Mouse (Mus musculus): ENCODE measurements at regions not wholly inside any gene's neighbourhood (a gene's known extent, or its start where the extent isn't known, plus 50 kb on each side); places are given as distances from the start of the nearest gene placed in this dataset.

DNA sequence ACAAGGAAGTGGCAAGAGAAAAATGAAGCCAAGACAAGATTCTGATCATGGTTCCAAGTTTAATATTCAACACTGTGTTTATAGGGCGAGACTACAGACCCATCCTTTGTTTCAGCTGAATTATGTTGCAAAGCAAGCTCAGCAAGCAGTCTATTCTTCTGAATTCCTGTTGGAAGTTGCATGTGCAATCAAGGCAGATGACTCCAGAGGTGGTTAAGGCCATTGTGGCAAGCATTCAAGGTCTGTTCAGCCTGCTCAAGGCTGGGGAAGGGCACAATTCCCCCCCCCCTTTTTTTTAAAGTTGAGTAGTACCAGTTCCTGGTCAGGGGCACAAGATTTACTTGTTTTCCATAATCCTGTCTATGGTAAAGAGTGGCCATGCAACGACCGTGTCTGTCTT, 431.1 kb downstream of the 1810013L24Rik start:
- no peak for DNase-seq

DNA sequence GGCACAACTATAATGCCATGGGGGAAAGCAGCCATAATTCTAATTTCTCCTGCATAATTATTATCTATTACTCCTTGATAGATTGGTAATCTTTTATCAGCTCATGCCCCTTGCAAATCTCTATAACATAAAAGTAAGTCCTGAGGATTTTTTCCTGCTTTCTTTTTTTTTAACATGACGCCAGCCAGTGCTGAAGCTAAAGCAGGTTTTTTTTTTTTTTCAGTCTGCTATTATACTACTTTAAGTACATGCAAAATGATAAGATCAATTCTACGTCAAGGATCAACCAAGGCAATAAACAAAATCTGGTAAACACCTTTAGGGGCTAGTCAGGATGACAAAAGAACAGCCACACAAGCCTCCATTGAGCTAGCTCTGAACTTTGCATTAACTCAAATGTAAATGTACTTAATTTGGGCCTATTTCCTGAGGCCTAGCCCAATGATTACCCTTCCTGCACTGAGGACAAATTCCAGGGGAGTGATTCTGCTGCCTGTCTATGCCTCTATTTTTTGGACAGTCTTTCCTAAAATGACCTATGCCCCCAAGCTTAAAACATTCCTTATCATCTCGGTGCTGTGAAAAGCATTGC, 434.8 kb downstream of the 1810013L24Rik start:
- no peak for DNase-seq

DNA sequence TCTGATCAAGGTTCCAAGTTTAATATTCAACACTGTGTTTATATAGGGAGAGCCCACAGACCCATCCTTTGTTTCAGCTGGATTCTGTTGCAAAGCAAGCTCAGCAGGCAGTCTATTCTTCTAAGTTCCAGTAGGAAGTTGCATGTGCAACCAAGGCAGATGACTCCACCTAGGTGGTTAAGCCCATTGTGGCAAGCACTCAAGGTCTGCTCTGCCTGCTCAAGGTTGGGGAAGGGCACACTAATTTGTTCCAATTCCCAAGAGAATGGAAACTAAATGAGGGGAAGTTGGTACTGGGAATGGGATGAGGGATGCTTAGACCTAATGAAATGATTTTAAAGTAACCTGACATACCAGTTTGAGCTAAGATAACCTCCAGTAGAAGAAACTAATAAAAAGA, 437.3 kb downstream of the 1810013L24Rik start:
- no peak for DNase-seq

DNA sequence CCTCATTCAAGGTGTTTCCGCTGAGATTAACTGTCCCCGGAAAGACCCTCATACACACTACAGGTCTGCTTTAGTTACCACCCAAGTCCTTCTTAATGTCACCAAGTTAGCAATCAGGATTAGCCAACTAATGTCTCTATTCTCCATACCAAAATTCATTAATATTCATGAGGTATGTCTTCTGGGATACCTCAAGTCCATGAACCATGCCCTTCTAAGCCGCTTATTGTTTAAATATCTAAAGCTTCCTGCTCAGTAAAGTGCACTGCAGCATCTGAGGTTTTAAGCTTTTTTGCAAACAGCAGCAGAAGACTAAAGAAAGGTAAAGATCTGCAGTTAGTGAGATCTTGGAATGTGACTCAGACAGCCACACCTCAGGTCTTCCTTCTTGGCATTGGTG, 440.2 kb downstream of the 1810013L24Rik start:
- no peak for DNase-seq

DNA sequence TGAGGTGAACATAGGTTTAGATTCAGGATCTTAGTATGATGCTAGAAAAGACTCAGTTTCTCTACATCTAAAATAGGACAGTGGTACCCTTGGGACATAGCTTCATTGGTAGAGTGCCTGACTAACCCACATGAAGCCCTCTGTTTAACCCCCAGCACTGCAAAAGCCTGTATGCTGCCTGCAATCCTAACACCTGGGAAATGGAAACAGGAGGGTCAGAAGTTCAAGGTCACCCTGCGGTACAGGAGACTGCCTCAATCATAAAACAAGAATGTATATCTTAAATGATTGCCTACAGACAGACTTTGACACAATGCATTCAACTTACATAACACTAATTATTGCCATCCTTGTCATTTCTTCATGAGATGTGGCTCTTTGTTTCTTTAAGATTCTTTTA, 440.8 kb downstream of the 1810013L24Rik start:
- no peak for DNase-seq

DNA sequence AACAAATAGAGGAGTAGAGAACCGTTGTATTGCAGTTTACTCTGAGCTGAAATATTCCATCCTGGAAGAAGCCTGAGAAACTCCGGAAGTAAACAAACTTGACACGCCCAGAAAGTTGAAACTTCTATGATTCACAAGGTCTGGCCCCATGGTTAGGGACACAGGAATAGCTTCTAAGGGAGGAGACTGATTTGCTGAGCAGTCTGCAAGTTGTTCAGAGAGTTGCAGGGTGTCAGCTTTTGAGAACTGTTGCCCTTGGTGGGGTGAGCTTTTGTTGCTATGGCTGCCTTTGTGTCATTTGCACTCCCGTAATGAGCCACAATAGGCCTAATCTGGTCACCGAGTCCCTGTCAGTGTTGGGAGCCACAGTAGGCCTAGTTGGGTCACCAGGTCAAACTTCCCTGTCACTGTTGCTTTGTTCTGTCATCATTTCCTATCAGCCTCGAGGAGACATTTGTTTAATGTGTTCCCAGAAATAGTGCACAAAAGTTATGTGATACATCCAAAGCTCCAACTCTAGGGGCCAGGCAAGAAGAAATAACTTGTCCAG, 443.9 kb downstream of the 1810013L24Rik start:
- no peak for DNase-seq

DNA sequence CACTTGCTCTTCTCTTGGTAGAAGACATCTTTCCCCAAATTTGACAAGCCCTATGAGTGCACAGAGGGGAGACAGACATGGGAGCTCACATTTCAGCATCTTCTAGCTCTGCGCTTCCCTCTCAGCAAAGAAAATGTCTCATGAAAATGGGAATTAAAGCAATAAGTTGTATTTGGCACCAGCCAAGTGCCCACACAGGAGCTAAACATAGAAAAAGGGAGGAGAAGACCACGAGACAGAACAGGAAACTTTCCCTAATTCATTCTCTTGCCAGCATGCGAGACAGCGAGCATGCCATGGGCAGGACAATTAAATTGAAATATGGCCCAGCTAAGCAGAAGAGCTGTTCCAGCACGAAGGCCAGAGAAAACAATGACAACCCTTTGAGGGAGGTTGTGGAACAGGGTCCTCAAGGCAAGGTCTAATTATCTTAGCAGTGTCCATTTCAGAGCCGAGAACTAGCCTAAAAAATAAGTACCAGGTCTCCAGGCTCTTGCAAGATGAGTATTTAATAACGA, 444.7 kb downstream of the 1810013L24Rik start:
- no peak for DNase-seq

DNA sequence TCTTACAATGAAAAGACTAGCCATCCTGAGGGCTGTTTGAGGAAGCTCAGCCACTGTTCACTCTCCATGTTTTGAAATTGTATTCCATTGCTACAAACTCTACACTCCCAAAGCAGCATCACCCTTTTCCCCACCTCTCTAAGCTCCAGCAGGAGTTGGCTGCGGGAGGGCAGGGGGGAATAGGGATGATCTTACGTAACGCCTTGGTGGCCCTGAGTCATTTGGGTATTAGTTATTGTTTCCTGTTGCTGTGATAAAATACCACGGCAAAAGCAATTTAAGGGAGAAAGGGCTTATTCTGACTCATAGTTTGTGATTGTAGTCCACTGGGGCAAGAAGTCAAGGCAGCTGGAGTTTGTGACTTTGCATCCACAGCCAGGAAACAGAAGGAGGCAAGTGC, 445.5 kb downstream of the 1810013L24Rik start:
- no peak for DNase-seq

DNA sequence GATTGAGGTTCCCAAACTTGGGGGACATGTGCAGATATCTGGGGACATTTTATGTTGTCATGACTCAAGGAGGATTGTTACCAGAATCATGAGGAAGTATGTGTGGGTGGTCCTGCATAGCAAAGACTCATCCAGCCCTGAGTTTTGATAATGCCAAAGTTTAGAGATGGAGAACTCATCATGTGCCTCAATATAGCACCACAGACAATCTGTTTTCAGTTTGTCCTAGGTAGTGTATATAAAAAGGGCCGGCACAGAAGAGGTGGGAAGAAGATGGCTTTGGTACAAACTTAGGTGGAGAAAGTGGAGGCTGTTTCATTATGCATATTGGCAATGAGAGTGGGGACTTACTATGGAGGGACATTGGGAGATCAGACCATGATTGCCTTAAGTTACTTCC, 447.2 kb downstream of the 1810013L24Rik start:
- DNase-seq: no peak

DNA sequence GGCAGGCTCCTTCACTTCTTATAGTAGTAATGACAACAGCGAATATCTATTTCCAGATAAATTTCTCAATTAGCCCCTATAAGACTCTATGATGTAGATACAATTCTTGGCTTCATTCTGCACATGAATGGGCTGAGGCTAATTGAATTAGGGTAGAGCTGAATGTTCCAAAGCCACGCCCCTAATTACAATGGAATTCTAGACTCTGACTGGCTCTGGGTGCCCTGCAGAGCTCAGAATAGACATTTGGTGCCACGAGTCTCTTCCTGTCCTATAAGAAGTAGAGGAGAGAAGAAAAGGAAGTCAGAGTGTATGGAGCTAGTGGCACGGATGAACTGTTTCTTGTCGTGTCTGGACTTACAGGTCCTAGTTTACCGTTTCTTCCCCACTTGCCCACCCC, 449.8 kb downstream of the 1810013L24Rik start:
- DNase-seq: no peak

DNA sequence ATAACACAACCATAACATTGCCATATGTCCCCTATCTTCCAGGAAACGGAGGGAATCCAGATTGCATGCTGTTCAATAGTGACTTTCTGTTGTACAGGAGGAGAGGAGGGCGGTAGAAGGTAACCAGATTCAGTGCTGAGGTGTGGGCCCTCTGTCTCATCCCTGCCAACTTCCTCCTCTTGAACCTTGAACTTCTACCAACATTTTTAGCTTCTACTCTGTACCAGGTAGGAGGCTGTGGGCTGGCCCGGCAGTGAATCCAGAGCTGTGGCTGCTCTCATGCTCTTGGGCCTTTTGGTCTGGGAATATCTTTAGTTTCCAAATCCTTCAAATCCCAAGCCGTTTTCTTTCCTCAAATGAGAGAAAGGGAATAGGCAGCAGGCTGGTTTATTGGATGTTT, 450.5 kb downstream of the 1810013L24Rik start:
- no peak for DNase-seq

DNA sequence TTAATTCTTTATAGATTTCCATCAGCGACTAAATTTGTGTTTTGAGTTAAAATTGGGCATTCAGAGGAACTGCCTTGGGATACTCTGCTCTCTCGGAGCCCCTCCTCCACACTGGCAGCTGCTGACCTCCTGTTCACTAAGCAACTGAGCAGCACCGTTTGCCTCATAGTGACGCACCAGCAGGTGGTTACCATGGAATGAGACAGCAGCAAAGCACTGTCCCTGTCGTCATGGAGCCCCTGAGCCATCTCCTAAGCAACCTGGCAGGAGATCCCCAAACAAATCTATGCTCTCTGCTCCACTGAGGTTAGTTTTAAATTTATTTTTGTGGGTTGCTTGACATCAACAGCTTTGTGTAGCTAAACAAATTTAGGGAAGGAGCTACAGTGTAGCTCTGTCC, 451.0 kb downstream of the 1810013L24Rik start:
- DNase-seq: no peak

DNA sequence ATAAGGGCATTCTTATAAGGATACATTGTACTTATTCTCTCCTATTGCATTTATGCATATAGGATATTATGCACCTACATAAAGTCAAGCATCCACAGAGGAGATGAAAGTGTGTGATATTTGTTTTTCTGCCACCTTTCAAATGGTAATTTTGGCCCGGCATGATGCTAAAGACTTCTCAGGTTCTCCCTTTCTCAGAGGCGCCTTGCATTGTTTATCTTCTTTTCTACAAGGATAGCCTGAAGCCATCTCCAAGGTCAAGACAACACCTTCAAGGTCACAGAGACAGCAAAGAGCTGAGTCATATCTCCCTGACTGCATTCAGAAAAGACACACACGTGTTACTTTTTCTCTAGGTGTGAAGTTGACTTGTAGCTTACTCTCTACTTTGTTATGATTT, 454.5 kb downstream of the 1810013L24Rik start:
- DNase-seq: no peak

DNA sequence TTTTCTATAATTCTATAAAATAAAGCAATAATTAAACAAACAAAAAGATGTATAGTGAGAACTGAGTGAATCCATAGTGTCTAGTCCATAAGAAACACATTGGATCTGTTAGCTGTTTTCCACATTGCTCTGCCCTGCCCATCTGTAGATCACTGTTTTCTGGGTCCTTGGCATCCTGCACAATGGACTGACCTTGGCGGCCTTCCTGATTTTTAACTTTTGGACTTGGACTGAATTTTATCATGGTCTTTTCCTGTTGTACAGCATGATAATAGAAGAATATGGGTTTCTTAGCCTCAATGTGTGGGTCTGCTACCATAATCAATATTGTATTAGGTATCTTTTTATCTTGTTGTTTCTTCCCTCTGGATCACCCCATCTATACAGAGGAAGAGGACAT, 456.0 kb downstream of the 1810013L24Rik start:
- DNase-seq: no peak

DNA sequence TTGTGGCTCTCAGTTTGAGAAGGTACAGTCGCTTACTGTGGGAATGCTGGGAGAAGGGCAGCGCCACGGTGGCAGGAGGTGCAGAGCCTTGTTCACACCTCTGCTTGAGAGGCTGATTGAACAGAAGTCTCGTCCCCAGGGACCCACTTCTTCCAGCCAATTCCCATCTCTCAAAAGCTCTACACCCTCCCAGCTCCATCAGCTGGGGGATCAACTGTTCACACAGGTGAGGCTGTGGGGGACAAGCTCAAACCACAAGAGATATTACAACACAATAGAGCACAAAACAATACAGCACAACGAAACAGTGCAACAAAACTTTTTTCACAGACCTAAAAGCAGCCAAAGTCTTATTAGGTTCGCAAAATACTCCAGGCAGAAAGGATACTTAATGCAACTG, 457.7 kb downstream of the 1810013L24Rik start:
- DNase-seq: no peak

DNA sequence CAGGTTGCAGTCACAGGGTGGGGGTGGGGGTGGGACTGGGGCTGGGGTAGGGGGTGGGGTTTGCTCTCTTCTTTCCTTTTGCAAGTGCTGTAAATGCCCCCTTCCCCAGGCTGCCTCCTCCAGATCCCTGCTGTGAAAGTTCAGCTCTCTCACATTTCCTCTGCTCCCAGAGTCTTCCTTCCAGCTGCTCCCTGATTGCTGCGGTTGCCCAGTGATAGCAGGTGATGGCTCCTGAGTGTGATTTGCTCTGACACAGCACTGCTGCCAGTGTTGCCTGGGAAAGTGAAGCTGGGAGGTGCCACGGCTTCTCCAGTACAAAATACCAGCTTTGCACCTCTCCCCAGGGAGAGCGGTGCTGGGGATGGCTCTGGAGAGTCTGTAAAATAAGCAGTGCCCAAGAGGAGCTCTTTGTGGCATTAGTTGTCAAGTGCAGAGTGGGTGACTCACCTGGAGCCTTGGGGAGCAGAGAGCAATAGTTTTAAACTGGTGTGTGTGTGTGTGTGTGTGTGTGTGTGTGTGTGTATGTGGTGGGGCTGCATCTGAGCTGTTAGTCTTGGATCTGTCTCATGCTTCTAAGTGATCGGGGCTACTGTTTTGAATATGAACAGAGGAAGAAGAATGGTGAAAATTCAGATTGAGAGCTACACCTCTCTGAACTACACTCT, 461.6 kb downstream of the 1810013L24Rik start:
- no peak for DNase-seq

DNA sequence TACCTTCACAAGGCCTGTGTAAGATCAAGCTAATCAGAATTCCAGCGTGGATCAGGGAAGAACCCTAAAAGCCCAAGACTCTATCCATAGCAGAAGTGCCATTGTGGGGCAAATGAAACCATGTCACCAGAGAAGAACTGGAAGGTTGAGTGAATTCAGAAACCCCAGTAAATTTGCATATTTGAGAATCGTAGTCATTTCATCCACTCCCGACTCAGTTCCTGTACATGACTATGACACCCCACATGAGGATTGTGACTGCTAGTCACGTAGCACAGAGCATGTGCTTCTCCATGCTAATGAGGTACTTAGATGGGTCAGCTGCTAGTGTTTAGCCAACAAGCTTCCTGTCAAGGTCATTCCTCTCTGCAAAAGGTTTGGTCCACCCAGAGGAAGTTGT, 473.2 kb downstream of the 1810013L24Rik start:
- no peak for DNase-seq

DNA sequence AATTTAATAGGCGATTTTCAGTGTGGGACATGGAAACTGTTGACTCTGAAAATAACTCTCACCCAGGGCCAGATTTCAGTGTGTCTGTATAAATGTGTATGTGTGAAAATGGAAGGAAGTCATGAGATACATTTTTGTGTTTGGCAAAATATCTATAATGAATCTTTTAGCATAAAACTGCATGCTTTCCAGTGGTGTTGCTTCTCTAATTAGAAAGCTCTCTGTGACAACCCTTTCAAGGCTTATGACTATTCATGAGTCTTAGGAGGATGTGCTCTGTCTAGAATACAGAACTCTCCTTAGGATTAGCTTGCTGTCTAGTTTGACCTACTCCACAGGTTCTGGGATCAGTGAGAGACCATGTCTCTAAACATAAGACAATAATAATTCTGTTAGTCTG, 474.2 kb downstream of the 1810013L24Rik start:
- DNase-seq: no peak

DNA sequence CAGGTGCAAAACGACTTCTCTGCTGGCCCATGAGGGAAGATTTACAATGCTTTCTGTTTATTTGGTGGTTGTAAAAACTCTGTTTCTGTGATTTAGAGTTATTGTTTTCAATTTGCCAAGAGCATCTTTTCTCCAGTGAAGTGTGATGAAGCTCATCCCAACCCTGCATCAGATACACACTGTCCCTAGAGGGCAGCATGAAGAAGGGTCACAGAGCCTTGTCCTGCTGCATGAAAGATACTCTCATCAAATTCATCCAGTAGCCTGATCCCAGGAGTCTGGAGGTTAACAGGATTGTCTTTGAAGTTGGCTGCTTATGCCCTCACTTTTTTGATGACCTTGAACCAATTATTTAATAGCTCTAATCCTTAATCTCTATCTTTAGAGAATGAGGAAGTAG, 480.8 kb downstream of the 1810013L24Rik start:
- DNase-seq: no peak

DNA sequence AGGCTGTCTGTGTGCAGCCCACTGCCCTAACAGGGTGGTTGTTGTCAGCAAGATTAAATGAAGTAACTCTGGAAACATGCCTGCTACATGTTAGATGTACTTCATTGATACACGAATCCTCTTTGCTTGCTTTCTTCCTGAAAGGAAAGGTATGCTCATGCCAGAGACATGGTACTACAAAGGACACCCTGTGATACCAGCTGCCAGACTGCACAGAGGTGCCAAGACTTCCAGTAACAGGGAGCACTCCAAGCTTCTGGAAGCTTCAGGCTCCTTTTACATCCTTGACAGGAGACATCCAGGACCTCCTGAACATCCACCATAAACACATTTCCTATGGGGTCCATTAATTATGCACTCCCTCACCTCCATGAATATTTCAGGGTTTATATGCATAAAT, 505.7 kb downstream of the 1810013L24Rik start:
- no peak for DNase-seq

DNA sequence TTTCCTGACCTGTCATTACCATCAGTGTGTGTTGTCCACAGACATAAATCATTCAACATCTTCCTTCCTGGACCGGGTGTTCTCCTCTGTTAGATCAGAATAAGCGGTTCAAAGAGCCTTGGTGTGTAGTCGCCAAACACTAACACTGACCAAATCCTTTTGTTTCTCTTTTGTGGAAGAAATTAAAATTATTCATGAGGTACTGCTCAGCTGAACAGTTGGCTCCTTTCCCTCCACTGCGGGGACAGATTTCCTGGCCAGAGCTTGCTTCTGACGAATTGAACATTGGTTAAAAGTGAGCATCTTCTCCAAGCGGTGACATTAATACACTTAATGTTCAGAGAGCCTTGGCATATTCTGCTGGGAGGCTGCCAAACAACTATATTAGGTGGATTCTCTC, 506.2 kb downstream of the 1810013L24Rik start:
- DNase-seq: no peak

DNA sequence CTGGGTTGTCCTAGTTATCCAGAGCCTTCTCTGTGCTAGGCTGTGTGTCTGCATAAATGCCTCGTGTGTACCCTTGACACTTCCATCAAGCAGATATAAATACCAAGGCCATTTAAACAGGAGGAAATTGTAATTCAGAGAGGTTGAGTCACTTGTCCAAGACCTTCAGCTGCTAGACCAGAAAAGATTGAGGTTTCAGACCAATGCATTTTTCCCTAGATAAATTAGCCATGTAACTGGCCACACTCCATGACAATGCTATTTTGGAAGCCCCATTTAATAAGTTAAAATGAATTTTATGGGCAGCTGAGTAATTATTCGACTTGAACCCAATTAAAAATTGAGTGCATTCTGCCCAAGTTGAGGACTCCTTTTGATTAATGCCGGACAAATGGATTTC, 509.6 kb downstream of the 1810013L24Rik start:
- no peak for DNase-seq

DNA sequence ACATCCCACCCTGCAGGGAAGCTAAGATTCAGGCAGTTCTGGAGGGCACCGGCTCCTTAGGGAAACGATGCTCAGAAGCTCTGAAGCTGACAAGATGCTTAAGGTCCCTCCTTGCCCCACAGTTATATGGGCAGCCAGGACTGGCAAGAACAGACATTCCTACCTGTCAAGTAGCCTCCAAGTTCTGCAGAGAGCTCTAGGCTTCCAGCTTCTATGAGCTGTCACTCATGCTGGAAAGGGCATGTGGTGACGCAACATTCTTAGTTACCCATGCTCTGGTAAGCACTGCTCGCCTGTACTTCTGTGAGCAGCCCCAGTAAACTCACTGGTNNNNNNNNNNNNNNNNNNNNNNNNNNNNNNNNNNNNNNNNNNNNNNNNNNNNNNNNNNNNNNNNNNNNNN, 511.3 kb downstream of the 1810013L24Rik start:
- DNase-seq: no peak

DNA sequence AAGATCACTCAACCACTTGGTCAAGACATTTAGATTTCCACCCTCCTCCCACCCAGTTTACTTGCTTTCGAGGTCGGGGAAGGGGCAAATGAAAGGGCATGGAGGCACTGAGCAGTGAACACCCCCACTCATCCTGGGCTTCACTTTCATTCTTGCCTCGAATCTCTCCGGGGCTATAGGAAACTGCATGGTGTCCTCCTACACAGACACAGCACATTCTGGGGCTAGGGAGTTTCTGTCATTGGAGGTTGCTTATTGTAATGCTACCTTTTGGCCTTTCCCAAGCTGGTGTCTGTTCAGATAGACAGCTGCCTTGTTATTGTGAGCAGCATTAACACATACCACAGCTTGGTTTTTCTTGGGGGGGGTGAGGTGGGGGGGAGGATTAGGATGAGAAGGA, 523.9 kb downstream of the 1810013L24Rik start:
- DNase-seq: no peak

Data from lung, postnatal 10 days (tissue).